Mouse (Mus musculus): ENCODE data around the gene Hoxa5. TPM values are rescaled to one million over a fixed set of nuclear protein-coding genes. Genes with fewer than 3 reads are reported as not detected.

Gene Hoxa5
- total and polyA plus RNA-seq, 3 experiments, result 0.83 to 4.1 (median 1.5) TPM

DNA sequence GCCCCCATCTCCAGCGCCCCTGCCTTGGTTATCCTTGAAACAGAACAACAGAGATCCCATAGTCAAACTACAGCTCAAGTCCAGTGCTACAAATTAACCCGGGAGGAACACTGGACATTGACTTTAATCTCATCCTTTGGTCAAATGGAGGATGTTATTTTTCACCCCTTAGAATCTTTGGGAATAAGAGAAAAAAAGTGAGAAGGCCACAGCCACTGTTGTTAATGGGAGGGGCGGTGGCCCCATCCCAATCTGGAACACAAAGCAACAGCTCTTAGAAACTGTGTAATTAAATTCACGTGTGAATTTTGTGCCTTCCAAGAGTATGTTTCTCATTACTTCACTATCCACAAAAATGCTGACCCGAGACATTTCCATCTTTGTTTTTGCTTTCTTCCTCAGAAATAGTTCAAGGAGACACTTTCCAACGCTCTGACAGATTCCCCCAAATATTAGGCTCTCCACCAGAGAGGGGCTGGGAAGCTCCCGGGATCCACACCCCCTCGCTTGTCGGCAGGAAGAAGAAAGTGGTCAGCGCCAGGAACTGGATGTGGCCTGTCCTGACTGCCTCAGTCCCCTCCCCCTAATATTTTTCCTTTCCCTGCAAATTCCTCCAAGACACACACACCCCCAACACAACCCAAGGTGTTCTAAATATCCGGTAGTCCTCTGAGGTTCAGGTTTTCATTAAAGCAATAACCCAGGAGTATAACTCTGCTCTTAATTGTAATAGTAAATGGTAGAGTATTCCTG lies 23.3 kb upstream of the Hoxa5 start:
- Histone ChIP-seq H3K4me2 (ENCODE audit: insufficient read depth, low read depth, poor library complexity, severe bottlenecking) (no peak overlapping the region), H3K36me3 (replicated peaks in 1 of 2; ENCODE audit: control insufficient read depth in 1 of 2, insufficient read depth in 1 of 2, low read length in 1 of 2) (peaks cover 9 to 42% of the 10 kb centered on the region in 2 experiments), H3K4me3 (replicated peaks in 1 of 3; ENCODE audit: low read depth in 2 of 3, low read length in 2 of 3, poor library complexity in 1 of 3) (no peak overlapping the region), H3K9ac (ENCODE audit: insufficient read depth, low read depth) (no peak overlapping the region), H3K27ac (ENCODE audit: insufficient read depth, low read depth) (no peak overlapping the region), H3K79me2 (replicated peaks; ENCODE audit: control insufficient read depth, extremely low read depth, insufficient read depth, poor library complexity, severe bottlenecking) (no peaks in the 10 kb centered on the region), H3K9me3 (replicated peaks; ENCODE audit: low read length) (peaks cover 32% of the 10 kb centered on the region), H3K27me3 (replicated peaks) (no peaks in the 10 kb centered on the region), H3K4me1 (ENCODE audit: control insufficient read depth in 1 of 2, insufficient read depth in 2 of 2) (no peaks in the 10 kb centered on the region)
- in situ Hi-C loops (cut with MboI; ENCODE audit: low pct_ligation_motif_present, low pct_unique_long_range_greater_than_20kb, low sequenced_read_pairs) (loop anchor here (10.0 kb wide), 2 partner anchors 643 to 1013 kb away; no protein-coding TSS in a partner anchor), dilution Hi-C loops (cut with MboI; ENCODE audit: extremely low pct_ligation_motif_present, extremely low pct_unique_long_range_greater_than_20kb, low sequenced_read_pairs) (no loop called here)
- DNase-seq (ENCODE audit: extremely low read depth), result no peak
- TF ChIP-seq ZMIZ1 (IDR thresholded peaks at IDR 0.05; ENCODE audit: low read depth, low read length), result no peak
- no peak for TF ChIP-seq NELFE (IDR thresholded peaks at IDR 0.05; ENCODE audit: low read depth, low read length)
- no peak for TF ChIP-seq MAZ (IDR thresholded peaks at IDR 0.05; ENCODE audit: low read depth, low read length)

DNA sequence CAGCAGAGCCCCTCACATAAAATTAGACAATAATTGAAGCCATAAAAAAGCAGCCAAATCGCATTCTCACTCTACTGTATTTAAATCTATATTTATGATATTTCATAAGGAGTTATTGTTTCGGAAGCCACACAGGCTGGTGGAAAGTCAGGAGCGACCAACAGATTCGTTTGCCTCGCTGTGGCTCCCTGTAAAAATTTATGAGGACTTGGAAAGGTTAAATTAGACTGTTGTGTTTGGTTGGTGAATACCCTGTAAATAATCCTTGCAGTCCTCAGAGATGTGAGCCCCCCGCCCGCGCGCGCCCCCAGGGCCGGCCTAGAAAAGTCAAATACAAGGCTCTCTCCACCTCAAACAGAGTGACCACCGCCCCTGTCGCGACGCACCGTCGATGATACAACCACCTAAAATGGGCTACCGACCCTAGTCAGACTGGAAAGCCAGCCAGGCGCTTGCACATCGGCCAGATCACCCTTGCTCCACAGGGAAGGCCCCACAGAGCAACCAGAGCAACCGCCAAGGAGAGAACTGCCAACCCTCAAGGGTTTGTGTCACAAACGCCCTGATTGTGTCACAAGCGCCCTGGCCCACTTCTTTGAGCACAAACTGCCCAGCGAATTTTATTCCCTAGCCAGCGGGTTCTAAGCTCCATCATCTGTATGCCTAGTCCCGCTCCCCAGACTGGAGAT lies 22.3 kb upstream of the Hoxa5 start:
- Histone ChIP-seq H3K36me3 (replicated peaks in 1 of 2; ENCODE audit: control insufficient read depth in 1 of 2, insufficient read depth in 1 of 2, low read length in 1 of 2) (peaks cover 5 to 32% of the 10 kb centered on the region in 2 experiments), H3K4me1 (ENCODE audit: control insufficient read depth in 1 of 2, insufficient read depth in 2 of 2) (peaks cover 0 to 6% of the 10 kb centered on the region in 2 experiments; a peak in 2 of 4 replicates), H3K9ac (ENCODE audit: insufficient read depth, low read depth) (no peak overlapping the region), H3K4me3 (replicated peaks in 1 of 3; ENCODE audit: low read depth in 2 of 3, low read length in 2 of 3, poor library complexity in 1 of 3) (no peak overlapping the region), H3K79me2 (replicated peaks; ENCODE audit: control insufficient read depth, extremely low read depth, insufficient read depth, poor library complexity, severe bottlenecking) (no peaks in the 10 kb centered on the region), H3K27ac (ENCODE audit: insufficient read depth, low read depth) (no peak overlapping the region), H3K27me3 (replicated peaks) (no peaks in the 10 kb centered on the region), H3K4me2 (ENCODE audit: insufficient read depth, low read depth, poor library complexity, severe bottlenecking) (no peak overlapping the region), H3K9me3 (replicated peaks; ENCODE audit: low read length) (peaks cover 25% of the 10 kb centered on the region)
- no peak for TF ChIP-seq MYC (IDR thresholded peaks at IDR 0.05; ENCODE audit: low read depth, low read length)
- TF ChIP-seq MAZ (IDR thresholded peaks at IDR 0.05; ENCODE audit: low read depth, low read length), result no peak
- TF ChIP-seq GABPA (IDR thresholded peaks at IDR 0.05; ENCODE audit: insufficient replicate concordance, low read depth, low read length), result no peak
- dilution Hi-C loops (cut with MboI; ENCODE audit: extremely low pct_ligation_motif_present, extremely low pct_unique_long_range_greater_than_20kb, low sequenced_read_pairs) (no loop called here), in situ Hi-C loops (cut with MboI; ENCODE audit: low pct_ligation_motif_present, low pct_unique_long_range_greater_than_20kb, low sequenced_read_pairs) (loop anchor here (10.0 kb wide), 2 partner anchors 642 to 1012 kb away; no protein-coding TSS in a partner anchor)
- no peak for DNase-seq (ENCODE audit: extremely low read depth)

- Histone ChIP-seq H3K27me3 (replicated peaks) (no peaks in the 10 kb centered on the region), H3K79me2 (replicated peaks; ENCODE audit: control insufficient read depth, extremely low read depth, insufficient read depth, poor library complexity, severe bottlenecking) (no peaks in the 10 kb centered on the region), H3K4me1 (ENCODE audit: control insufficient read depth in 1 of 2, insufficient read depth in 2 of 2) (peaks cover 0 to 8% of the 10 kb centered on the region in 2 experiments; a peak in 2 of 4 replicates), H3K9ac (ENCODE audit: insufficient read depth, low read depth) (no peak overlapping the region), H3K27ac (ENCODE audit: insufficient read depth, low read depth) (no peak overlapping the region), H3K4me3 (replicated peaks in 1 of 3; ENCODE audit: low read depth in 2 of 3, low read length in 2 of 3, poor library complexity in 1 of 3) (no peak overlapping the region), H3K9me3 (replicated peaks; ENCODE audit: low read length) (peaks cover 25% of the 10 kb centered on the region), H3K36me3 (replicated peaks in 1 of 2; ENCODE audit: control insufficient read depth in 1 of 2, insufficient read depth in 1 of 2, low read length in 1 of 2) (peaks cover 5 to 29% of the 10 kb centered on the region in 2 experiments), H3K4me2 (ENCODE audit: insufficient read depth, low read depth, poor library complexity, severe bottlenecking) (no peak overlapping the region)
- in situ Hi-C loops (cut with MboI; ENCODE audit: low pct_ligation_motif_present, low pct_unique_long_range_greater_than_20kb, low sequenced_read_pairs), result loop anchor here (10.0 kb wide), 2 partner anchors 641 to 1011 kb away; no protein-coding TSS in a partner anchor
- TF ChIP-seq PAX5 (IDR thresholded peaks at IDR 0.05; ENCODE audit: low read length) (no peak), IRF4 (IDR thresholded peaks at IDR 0.05; ENCODE audit: low read depth, low read length) (no peak), CTCF (conservative IDR thresholded peaks at IDR 0.05 in 1 of 2, IDR thresholded peaks at IDR 0.05 in 1 of 2; ENCODE audit: low read depth in 2 of 2, low read length in 2 of 2) (no peak), ZKSCAN1 (IDR thresholded peaks at IDR 0.05; ENCODE audit: borderline replicate concordance, low read depth, low read length) (no peak), EP300 (IDR thresholded peaks at IDR 0.05; ENCODE audit: low read length) (no peak), HCFC1 (IDR thresholded peaks at IDR 0.05; ENCODE audit: low read depth, low read length) (no peak), CHD2 (IDR thresholded peaks at IDR 0.05; ENCODE audit: low read length) (no peak), MXI1 (IDR thresholded peaks at IDR 0.05; ENCODE audit: low read depth, low read length) (no peak), SIN3A (IDR thresholded peaks at IDR 0.05; ENCODE audit: low read length) (no peak), RCOR1 (conservative IDR thresholded peaks at IDR 0.05; ENCODE audit: low read depth, low read length) (no peak)
- no peak for DNase-seq (ENCODE audit: extremely low read depth)
- dilution Hi-C loops (cut with MboI; ENCODE audit: extremely low pct_ligation_motif_present, extremely low pct_unique_long_range_greater_than_20kb, low sequenced_read_pairs), result no loop called here
These were observed 21.5 kb upstream of the Hoxa5 start for GRCm38 (mm10) chr6:52225612-52226568.
